Mouse (Mus musculus): ENCODE data around the gene Hamp.

- TF ChIP-seq EP300 (optimal IDR thresholded peaks at IDR 0.05) (no peak), CTCF (IDR thresholded peaks at IDR 0.05; ENCODE audit: low read depth) (no peak)
Measured at GRCm38 (mm10) chr7:30908992-30909431, 34.8 kb downstream of the Hamp start.
